Mouse (Mus musculus) midbrain, embryonic 15.5 days (tissue): Measurements from ENCODE around the gene Rnf135. TPM values are rescaled to one million over a fixed set of nuclear protein-coding genes. Genes with fewer than 3 reads are reported as not detected.
"Not testable (repeated sequence)": the region's sequence is repeated elsewhere in the genome, so short reads cannot be mapped to it uniquely, and the experiment has no call there.

Source experiments
- ATAC-seq: fragments of 200-750 bp; cut with Nextera tagmentation; replicated peaks from 2 replicates; pipeline ENCODE4 v1.8.0; 2017; ENCODE audit warnings: moderate TSS enrichment
- H3K27ac ChIP-seq: fragments of 300-500 bp; sonication (generic); 2 replicates; pipeline ENCODE4 v1.5.1; 2015; ENCODE audit warnings: mild to moderate bottlenecking, inconsistent platforms
- H3K27me3 ChIP-seq: fragments of 300-500 bp; sonication (generic); replicated peaks from 2 replicates; pipeline ENCODE4 v1.6.1; 2015; ENCODE audit warnings: inconsistent platforms
- H3K36me3 ChIP-seq: fragments of 300-500 bp; sonication (generic); replicated peaks from 2 replicates; pipeline ENCODE4 v1.6.1; 2015; ENCODE audit warnings: inconsistent platforms
- H3K4me1 ChIP-seq: fragments of 300-500 bp; sonication (generic); 2 replicates; pipeline ENCODE4 v1.6.1; 2015; ENCODE audit warnings: inconsistent platforms
- H3K4me2 ChIP-seq: fragments of 300-500 bp; sonication (generic); 2 replicates; pipeline ENCODE4 v1.6.1; 2015; ENCODE audit warnings: inconsistent platforms, mild to moderate bottlenecking, moderate library complexity
- H3K4me3 ChIP-seq: fragments of 300-500 bp; sonication (generic); 2 replicates; pipeline ENCODE4 v1.5.1; 2015; ENCODE audit warnings: mild to moderate bottlenecking, inconsistent platforms
- H3K9ac ChIP-seq: fragments of 300-500 bp; sonication (generic); 2 replicates; pipeline ENCODE4 v1.6.1; 2015; ENCODE audit warnings: mild to moderate bottlenecking, inconsistent platforms
- H3K9me3 ChIP-seq: fragments of 300-500 bp; sonication (generic); 2 replicates; pipeline ENCODE4 v1.6.1; 2016; ENCODE audit warnings: inconsistent platforms
- WGBS: fragments of 180-500 bp; shearing (Covaris S2); methylation state at CpG from one replicate; pipeline ENCODE4 v1.1.7; 2015; ENCODE audit warnings: mixed read lengths; 5-methylcytosine and 5-hydroxymethylcytosine counted together
- polyA plus RNA-seq: library from polyadenylated mRNA; unstranded; fragments of >200 nt; fragmentation: Nextera tagmentation; extraction: Ambion mirVana; gene quantifications from 2 replicates; pipeline ENCODE4 v1.2.1, GENCODE M21; 2015

Gene Rnf135
- polyA plus RNA-seq, 1 experiment from 2014 or later = 3.3 TPM

GRCm38 (mm10) chr11:80168121-80168520 lies 15.5 kb upstream of the Rnf135 start:
- Histone ChIP-seq H3K4me3 (no peak overlapping the region), H3K36me3 (no peaks in the 10 kb centered on the region), H3K27ac (no peak overlapping the region), H3K27me3 (no peaks in the 10 kb centered on the region), H3K4me2 (no peak overlapping the region), H3K4me1 (no peaks in the 10 kb centered on the region), H3K9me3 (no peaks in the 10 kb centered on the region), H3K9ac (no peak overlapping the region)
- 93% methylated on average over 9 of the region's 9 CpGs for WGBS
- ATAC-seq = no peak

- no peaks in the 10 kb centered on the region for H3K27me3 ChIP-seq
- H3K4me3 ChIP-seq = no peak overlapping the region
- no peaks in the 10 kb centered on the region for H3K9me3 ChIP-seq
- H3K4me2 ChIP-seq = no peak overlapping the region
- 84% methylated on average over 4 of the region's 4 CpGs for WGBS
- ATAC-seq = no peak
- no peaks in the 10 kb centered on the region for H3K4me1 ChIP-seq
- H3K27ac ChIP-seq = no peak overlapping the region
- no peak overlapping the region for H3K9ac ChIP-seq
- no peaks in the 10 kb centered on the region for H3K36me3 ChIP-seq
These were observed 14.9 kb upstream of the Rnf135 start for GRCm38 (mm10) chr11:80168611-80169249.

GRCm38 (mm10) chr11:80169629-80170028 lies 14.0 kb upstream of the Rnf135 start:
- H3K4me2 ChIP-seq = no peak overlapping the region
- H3K4me3 ChIP-seq = no peak overlapping the region
- H3K4me1 ChIP-seq = no peaks in the 10 kb centered on the region
- H3K9ac ChIP-seq = no peak overlapping the region
- H3K27me3 ChIP-seq = no peaks in the 10 kb centered on the region
- 95% methylated on average over 3 of the region's 3 CpGs for WGBS
- no peak overlapping the region for H3K27ac ChIP-seq
- no peaks in the 10 kb centered on the region for H3K9me3 ChIP-seq
- no peaks in the 10 kb centered on the region for H3K36me3 ChIP-seq
- ATAC-seq = no peak

GRCm38 (mm10) chr11:80170351-80170750 lies 13.3 kb upstream of the Rnf135 start:
- Histone ChIP-seq H3K27ac (no peak overlapping the region), H3K4me1 (no peaks in the 10 kb centered on the region), H3K9ac (no peak overlapping the region), H3K9me3 (no peaks in the 10 kb centered on the region), H3K27me3 (no peaks in the 10 kb centered on the region), H3K4me3 (no peak overlapping the region), H3K4me2 (no peak overlapping the region), H3K36me3 (no peaks in the 10 kb centered on the region)
- ATAC-seq = no peak
- WGBS = 79% methylated on average over 5 of the region's 5 CpGs

GRCm38 (mm10) chr11:80171884-80172283 lies 11.8 kb upstream of the Rnf135 start:
- no peaks in the 10 kb centered on the region for H3K4me1 ChIP-seq
- H3K9me3 ChIP-seq = no peaks in the 10 kb centered on the region
- H3K9ac ChIP-seq = no peak overlapping the region
- ATAC-seq = no peak
- H3K27ac ChIP-seq = no peak overlapping the region
- WGBS = 77% methylated on average over 4 of the region's 4 CpGs
- no peak overlapping the region for H3K4me3 ChIP-seq
- H3K4me2 ChIP-seq = no peak overlapping the region
- H3K36me3 ChIP-seq = no peaks in the 10 kb centered on the region
- H3K27me3 ChIP-seq = no peaks in the 10 kb centered on the region

GRCm38 (mm10) chr11:80173963-80174670 lies 9.5 kb upstream of the Rnf135 start:
- no peak overlapping the region for H3K4me2 ChIP-seq
- H3K27me3 ChIP-seq = no peaks in the 10 kb centered on the region
- 79% methylated on average over 11 of the region's 11 CpGs for WGBS
- H3K36me3 ChIP-seq = no peaks in the 10 kb centered on the region
- H3K9ac ChIP-seq = no peak overlapping the region
- no peaks in the 10 kb centered on the region for H3K9me3 ChIP-seq
- H3K4me3 ChIP-seq = no peak overlapping the region
- no peak overlapping the region for H3K27ac ChIP-seq
- no peaks in the 10 kb centered on the region for H3K4me1 ChIP-seq
- no peak for ATAC-seq

GRCm38 (mm10) chr11:80176911-80177895 lies 6.4 kb upstream of the Rnf135 start:
- Histone ChIP-seq H3K9me3 (no peaks in the 10 kb centered on the region), H3K27ac (no peak overlapping the region), H3K4me3 (no peak overlapping the region), H3K4me1 (no peaks in the 10 kb centered on the region), H3K9ac (no peak overlapping the region), H3K4me2 (no peak overlapping the region), H3K36me3 (no peaks in the 10 kb centered on the region), H3K27me3 (no peaks in the 10 kb centered on the region)
- ATAC-seq = no peak
- WGBS = 73% methylated on average over 11 of the region's 11 CpGs

- no peaks in the 10 kb centered on the region for H3K9me3 ChIP-seq
- no peaks in the 10 kb centered on the region for H3K27me3 ChIP-seq
- H3K36me3 ChIP-seq = no peaks in the 10 kb centered on the region
- no peak overlapping the region for H3K4me2 ChIP-seq
- ATAC-seq = no peak
- H3K4me3 ChIP-seq = no peak overlapping the region
- H3K27ac ChIP-seq = no peak overlapping the region
- 84% methylated on average over 8 of the region's 8 CpGs for WGBS
- H3K9ac ChIP-seq = no peak overlapping the region
- H3K4me1 ChIP-seq = no peaks in the 10 kb centered on the region
These were observed 5.3 kb upstream of the Rnf135 start for GRCm38 (mm10) chr11:80178316-80178715.

GRCm38 (mm10) chr11:80181021-80181749 lies 2.5 kb upstream of the Rnf135 start:
- H3K27me3 ChIP-seq = no peaks in the 10 kb centered on the region
- H3K9ac ChIP-seq = no peak overlapping the region
- no peak overlapping the region for H3K27ac ChIP-seq
- no peaks in the 10 kb centered on the region for H3K36me3 ChIP-seq
- no peaks in the 10 kb centered on the region for H3K9me3 ChIP-seq
- no peak overlapping the region for H3K4me3 ChIP-seq
- no peak overlapping the region for H3K4me2 ChIP-seq
- ATAC-seq = no peak
- H3K4me1 ChIP-seq = no peaks in the 10 kb centered on the region
- WGBS = 77% methylated on average over 5 of the region's 5 CpGs

GRCm38 (mm10) chr11:80183054-80183704 lies 472 bp upstream of the Rnf135 start:
- peak overlapping the region; percentile 22 for H3K9ac ChIP-seq
- H3K27me3 ChIP-seq, ATAC-seq, H3K36me3 ChIP-seq, H3K9me3 ChIP-seq, H3K4me1 ChIP-seq: not testable (repeated sequence)
- H3K4me3 ChIP-seq = peak overlapping the region; percentile 47
- H3K27ac ChIP-seq = 0 out of 2 replicates have a peak overlapping the region, but pooled peaks have one; percentile 6
- WGBS = 45% methylated on average over 12 of the region's 12 CpGs
- peak overlapping the region; percentile 67 for H3K4me2 ChIP-seq

GRCm38 (mm10) chr11:80184531-80185071 lies 950 bp downstream of the Rnf135 start:
- H3K4me1 ChIP-seq = no peaks in the 10 kb centered on the region
- no peak for ATAC-seq
- H3K4me3 ChIP-seq = peak overlapping the region; percentile 47; the same call in 1 of the 2 replicates
- 89% methylated on average over 6 of the region's 6 CpGs for WGBS
- no peaks in the 10 kb centered on the region for H3K27me3 ChIP-seq
- H3K36me3 ChIP-seq = no peaks in the 10 kb centered on the region
- H3K9ac ChIP-seq = no peak overlapping the region
- no peaks in the 10 kb centered on the region for H3K9me3 ChIP-seq
- no peak overlapping the region for H3K27ac ChIP-seq
- H3K4me2 ChIP-seq = peak overlapping the region; percentile 67; the same call in 1 of the 2 replicates
